1 mouse cellular context compared by ENCODE assay signal in genomic region chr11:98776052-98776764, GRCm38 (mm10).
TF ChIP-seq lines count a peak whose summit lies in the region.

No protein-coding gene starts in this region.

TF ChIP-seq in MEL, 35 proteins besides CTCF, POLR2A, EP300 and RAD21 (continued from another document):
- TF ChIP-seq POLR2AphosphoS5 (IDR thresholded peaks at IDR 0.05; ENCODE audit: borderline replicate concordance, low read depth, low read length): no peak
- peak; percentile 60; the same call in 1 of the 2 replicates for TF ChIP-seq ZKSCAN1 (IDR thresholded peaks at IDR 0.05; ENCODE audit: low read depth, low read length)
- peak; percentile 91 for TF ChIP-seq ZNF384 (IDR thresholded peaks at IDR 0.05; ENCODE audit: low read depth, low read length)
